Mouse (Mus musculus) MEL (cell line): ENCODE results near the gene Xkr8. TPM values are rescaled to one million over a fixed set of nuclear protein-coding genes. Genes with fewer than 3 reads are reported as not detected.
A peak's percentile ranks its signal among the peaks of the same experiment; 100 is the strongest.

Experiments
- DNase-seq: peaks from one replicate; pipeline ENCODE4 v3.0.0; 2011; ENCODE audit warnings: low read depth, low spot score
- H3K27ac ChIP-seq: 2 replicates; pipeline ENCODE4 v1.5.1; 2012; ENCODE audit warnings: low read depth, mild to moderate bottlenecking, control low read depth, low read length, moderate library complexity; ENCODE audit not compliant: control insufficient read depth
- H3K27me3 ChIP-seq, 2 experiments: fragments of 150-350 bp in 1 of 2; sonication (generic) in 1 of 2; 2 replicates each; pipeline ENCODE4 v1.6.1; 2012; ENCODE audit warnings: low read length in 2 of 2, mild to moderate bottlenecking in 2 of 2, improper control_type of control experiment in 1 of 2, moderate library complexity in 1 of 2; ENCODE audit not compliant: insufficient read depth in 2 of 2, control insufficient read depth in 1 of 2
- H3K36me3 ChIP-seq, 2 experiments: 2 replicates each; pipeline ENCODE4 v1.6.1; 2012 to 2014; ENCODE audit warnings: low read length in 2 of 2, improper control_type of control experiment in 1 of 2, inconsistent platforms in 1 of 2, mild to moderate bottlenecking in 1 of 2; ENCODE audit not compliant: insufficient read depth in 2 of 2, control insufficient read depth in 1 of 2
- H3K4me1 ChIP-seq, 2 experiments: fragments of 150-350 bp in 1 of 2; sonication (generic) in 1 of 2; 2 replicates each; pipeline ENCODE4 v1.6.1; 2012; ENCODE audit warnings: low read length in 2 of 2, improper control_type of control experiment in 1 of 2, mild to moderate bottlenecking in 1 of 2; ENCODE audit not compliant: insufficient read depth in 2 of 2, control insufficient read depth in 1 of 2
- H3K4me3 ChIP-seq, 2 experiments: fragments of 150-350 bp in 1 of 2; sonication (generic) in 1 of 2; 2 replicates each; pipeline ENCODE4 v1.5.1; 2012; ENCODE audit warnings: low read depth in 2 of 2, low read length in 2 of 2, mild to moderate bottlenecking in 2 of 2, moderate library complexity in 2 of 2, control low read depth in 1 of 2, improper control_type of control experiment in 1 of 2; ENCODE audit not compliant: control insufficient read depth in 1 of 2, insufficient read depth in 1 of 2
- H3K79me2 ChIP-seq: 2 replicates; pipeline ENCODE4 v1.6.1; 2012; ENCODE audit warnings: mild to moderate bottlenecking, low read length, moderate library complexity; ENCODE audit not compliant: control insufficient read depth, poor library complexity, insufficient read depth
- H3K9ac ChIP-seq: 2 replicates; pipeline ENCODE4 v1.6.1; 2012; ENCODE audit warnings: low read depth, mild to moderate bottlenecking, control low read depth, low read length, moderate library complexity; ENCODE audit not compliant: control insufficient read depth, poor library complexity, severe bottlenecking
- H3K9me3 ChIP-seq: fragments of 150-350 bp; sonication (generic); replicated peaks from 2 replicates; pipeline ENCODE4 v1.6.1; 2012; ENCODE audit warnings: mild to moderate bottlenecking, low read length, improper control_type of control experiment, moderate library complexity; ENCODE audit not compliant: insufficient read depth
- CTCF ChIP-seq, 3 experiments: IDR thresholded peaks in 2 of 3; conservative IDR thresholded peaks in 1 of 3; 2 replicates each; pipeline ENCODE4 v1.5.1; 2011 to 2012; ENCODE audit warnings: low read length in 3 of 3, low read depth in 2 of 3, mild to moderate bottlenecking in 2 of 3, improper control_type of control experiment in 1 of 3, inconsistent platforms in 1 of 3, mixed read lengths in 1 of 3, moderate library complexity in 1 of 3; ENCODE audit not compliant: control insufficient read depth in 1 of 3, insufficient read depth in 1 of 3, poor library complexity in 1 of 3, severe bottlenecking in 1 of 3
- GABPA ChIP-seq: IDR thresholded peaks from 2 replicates; pipeline ENCODE4 v1.6.1; 2012; ENCODE audit warnings: low read depth, mild to moderate bottlenecking, inconsistent platforms, low read length, improper control_type of control experiment, moderate library complexity
- KAT2A ChIP-seq: conservative IDR thresholded peaks from 2 replicates; pipeline ENCODE4 v1.6.1; 2012; ENCODE audit warnings: low read depth, low read length, improper control_type of control experiment, inconsistent platforms
- POLR2AphosphoS2 ChIP-seq: IDR thresholded peaks from 2 replicates; pipeline ENCODE4 v1.6.1; 2011; ENCODE audit warnings: low read length, improper control_type of control experiment
- RAD21 ChIP-seq: IDR thresholded peaks from 2 replicates; pipeline ENCODE4 v1.6.1; 2011; ENCODE audit warnings: mild to moderate bottlenecking, low read depth, low read length, improper control_type of control experiment
- SMC3 ChIP-seq: IDR thresholded peaks from 2 replicates; pipeline ENCODE4 v1.6.1; 2011; ENCODE audit warnings: low read depth, low read length, improper control_type of control experiment
- UBTF ChIP-seq: IDR thresholded peaks from 2 replicates; pipeline ENCODE4 v1.6.1; 2012; ENCODE audit warnings: low read depth, mild to moderate bottlenecking, inconsistent platforms, low read length, improper control_type of control experiment, moderate library complexity, borderline replicate concordance; ENCODE audit not compliant: insufficient read depth
- ZC3H11A ChIP-seq: IDR thresholded peaks from 2 replicates; pipeline ENCODE4 v1.6.1; 2012; ENCODE audit warnings: low read depth, mild to moderate bottlenecking, inconsistent platforms, low read length, improper control_type of control experiment
- polyA plus RNA-seq, 2 experiments: library from polyadenylated mRNA; stranded (reverse) in 1 of 2; unstranded in 1 of 2; fragments of >175 nt in 1 of 2; fragments of >200 nt in 1 of 2; gene quantifications; 2 replicates each; pipeline versions ENCODE4 v1.2.1 to v1.2.4; 2012; ENCODE audit warnings: low replicate concordance in 2 of 2, low read depth in 1 of 2; ENCODE audit not compliant: insufficient read length in 2 of 2, insufficient read depth in 1 of 2, missing spikeins in 1 of 2
- total RNA-seq: library from RNA; depleted of rRNA; stranded (reverse); fragments of 300-350 nt; gene quantifications from 2 replicates; pipeline ENCODE4 v1.2.3, GENCODE M21; 2012; rRNA removed

Gene Xkr8
- total and polyA plus RNA-seq, 3 experiments, result 2.8 to 3.9 TPM; not detected in 1

DNA sequence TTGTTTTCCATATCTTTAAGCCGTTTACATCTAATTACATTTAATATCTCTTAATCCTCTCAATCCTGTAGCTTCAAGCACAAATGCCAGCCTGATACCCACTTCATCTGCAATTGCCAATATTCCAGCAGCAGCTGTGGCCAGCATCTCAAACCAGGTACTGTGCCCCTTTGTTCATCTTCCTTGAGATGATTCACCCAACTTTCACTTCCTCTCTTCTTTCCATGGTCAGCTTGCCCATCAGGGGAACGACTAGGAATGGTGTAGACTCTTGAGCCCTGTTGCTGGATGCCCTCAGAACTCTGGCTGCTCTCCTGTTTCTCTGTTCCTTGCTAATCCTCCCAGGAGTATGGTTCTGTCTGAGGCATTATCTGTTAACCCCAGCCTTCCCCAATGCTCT, 42.7 kb downstream of the Xkr8 start:
- Histone ChIP-seq H3K36me3 (peaks cover 0 to 26% of the 10 kb centered on the region in 2 experiments; a peak in 2 of 4 replicates), H3K9ac (no peak overlapping the region), H3K79me2 (no peaks in the 10 kb centered on the region; the same call in 1 of the 2 replicates), H3K4me3 (no peak overlapping the region), H3K4me1 (no peaks in the 10 kb centered on the region), H3K27ac (no peak overlapping the region), H3K27me3 (no peaks in the 10 kb centered on the region), H3K9me3 (no peaks in the 10 kb centered on the region)
- no peak for DNase-seq
- TF ChIP-seq KAT2A, result no peak
- no peak for TF ChIP-seq GABPA
- TF ChIP-seq, all 39 proteins: peak for 0

GRCm38 (mm10) chr4:132676771-132677539, 55.4 kb downstream of the Xkr8 start:
- H3K79me2 ChIP-seq, result no peaks in the 10 kb centered on the region
- no peak overlapping the region for H3K9ac ChIP-seq
- peak; percentile 51 for DNase-seq
- no peak overlapping the region for H3K4me3 ChIP-seq
- H3K4me1 ChIP-seq, result no peaks in the 10 kb centered on the region
- peaks cover 0 to 12% of the 10 kb centered on the region in 2 experiments; a peak in 2 of 4 replicates for H3K36me3 ChIP-seq
- no peak overlapping the region for H3K27ac ChIP-seq
- peak; percentile 68 for TF ChIP-seq RAD21
- TF ChIP-seq UBTF, result no peak
- TF ChIP-seq CTCF (IDR thresholded peaks at IDR 0.05 in 2 of 3, conservative IDR thresholded peaks at IDR 0.05 in 1 of 3; ENCODE audit: control insufficient read depth in 1 of 3, insufficient read depth in 1 of 3, low read depth in 2 of 3, low read length in 3 of 3, poor library complexity in 1 of 3, severe bottlenecking in 1 of 3), result peak; percentile 51 to 67 (median 66)
- peak; percentile 60 for TF ChIP-seq SMC3
- TF ChIP-seq POLR2AphosphoS2, result no peak
- peak; percentile 9; the same call in 1 of the 2 replicates for TF ChIP-seq ZC3H11A
- no peaks in the 10 kb centered on the region for H3K9me3 ChIP-seq
- H3K27me3 ChIP-seq, result no peaks in the 10 kb centered on the region

Other genes with a start within 250 kb of the Xkr8 start
- gene Sesn2, start 222.0 kb downstream of the Xkr8 start, total RNA-seq, result 9.6 and 38.3 TPM in 2 replicates
- gene Sesn2, start 222.0 kb downstream of the Xkr8 start, polyA plus RNA-seq, result 10 to 100 TPM in 1 of 2 experiments, not detected in 1; 27.5 TPM
- gene Atpif1, start 198.9 kb downstream of the Xkr8 start, total RNA-seq, result 492 and 730 TPM in 2 replicates
- gene Atpif1, start 198.9 kb downstream of the Xkr8 start, polyA plus RNA-seq, result 100 to 1,000 TPM in 1 of 2 experiments, not detected in 1; 566 TPM
- 110 and 115 TPM in 2 replicates for gene Dnajc8, start 197.0 kb downstream of the Xkr8 start, total RNA-seq
- 100 to 1,000 TPM in 1 of 2 experiments, not detected in 1; 246 TPM for gene Dnajc8, start 197.0 kb downstream of the Xkr8 start, polyA plus RNA-seq
- gene Ptafr, start 168.5 kb downstream of the Xkr8 start, total RNA-seq, result not detected in 2 replicates
- gene Ptafr, start 168.5 kb downstream of the Xkr8 start, polyA plus RNA-seq, result under 1 TPM in 1 of 2 experiments, not detected in 1; 0.06 TPM
- 21.7 and 24.6 TPM in 2 replicates for gene Eya3, start 93.6 kb downstream of the Xkr8 start, total RNA-seq
- gene Eya3, start 93.6 kb downstream of the Xkr8 start, polyA plus RNA-seq, result 100 to 1,000 TPM in 1 of 2 experiments, 10 to 100 TPM in 1; 38.2 to 270 TPM
- 0.20 and 0.69 TPM in 2 replicates for gene Smpdl3b, start 24.7 kb upstream of the Xkr8 start, total RNA-seq
- under 1 TPM in 1 of 2 experiments, not detected in 1; 0.28 TPM for gene Smpdl3b, start 24.7 kb upstream of the Xkr8 start, polyA plus RNA-seq
- gene Rpa2, start 35.8 kb upstream of the Xkr8 start, total RNA-seq, result 102 and 119 TPM in 2 replicates
- 100 to 1,000 TPM in 1 of 2 experiments, not detected in 1; 103 TPM for gene Rpa2, start 35.8 kb upstream of the Xkr8 start, polyA plus RNA-seq
- 1.0 and 1.1 TPM in 2 replicates for gene Themis2, start 63.8 kb upstream of the Xkr8 start, total RNA-seq
- 1 to 10 TPM in 1 of 2 experiments, not detected in 1; 2.6 TPM for gene Themis2, start 63.8 kb upstream of the Xkr8 start, polyA plus RNA-seq
- 83.6 and 84.7 TPM in 2 replicates for gene Ppp1r8, start 110.6 kb upstream of the Xkr8 start, total RNA-seq
- 100 to 1,000 TPM in 1 of 2 experiments, not detected in 1; 103 TPM for gene Ppp1r8, start 110.6 kb upstream of the Xkr8 start, polyA plus RNA-seq
- gene Stx12, start 152.0 kb upstream of the Xkr8 start, total RNA-seq, result 16.3 and 16.8 TPM in 2 replicates
- 10 to 100 TPM in 1 of 2 experiments, not detected in 1; 22.0 TPM for gene Stx12, start 152.0 kb upstream of the Xkr8 start, polyA plus RNA-seq
- 7.5 and 8.4 TPM in 2 replicates for gene Fam76a, start 190.0 kb upstream of the Xkr8 start, total RNA-seq
- gene Fam76a, start 190.0 kb upstream of the Xkr8 start, polyA plus RNA-seq, result 10 to 100 TPM in 1 of 2 experiments, not detected in 1; 15.4 TPM
- not detected in 2 replicates for gene Fgr, start 241.5 kb upstream of the Xkr8 start, total RNA-seq
- gene Fgr, start 241.5 kb upstream of the Xkr8 start, polyA plus RNA-seq, result not detected